Mouse (Mus musculus): ENCODE measurements around the gene Ghr. TPM values are rescaled to one million over a fixed set of nuclear protein-coding genes. Genes with fewer than 3 reads are reported as not detected.
A peak's percentile ranks its signal among the peaks of the same experiment; 100 is the strongest.

Ghr gene
- total RNA-seq, 1 experiment from 2014 or later = 55.4 TPM

DNA sequence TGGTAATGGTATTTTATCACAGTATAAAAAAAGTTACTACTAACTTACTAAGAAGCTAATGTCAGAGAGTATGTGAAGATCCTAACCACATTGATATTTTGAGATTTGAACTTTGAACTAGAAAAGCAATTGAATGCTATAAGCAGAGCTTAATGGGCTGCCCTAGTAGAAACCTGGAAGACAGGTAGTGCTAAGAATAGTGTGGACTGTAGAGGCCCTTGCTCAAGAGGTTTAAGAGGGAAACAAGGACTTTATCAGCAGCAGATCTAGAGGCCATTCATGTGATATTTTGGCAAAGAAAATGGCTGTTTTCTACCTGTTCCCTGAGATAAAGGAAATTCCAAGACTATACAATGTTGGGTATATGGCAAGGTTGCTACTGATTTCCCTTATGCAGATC lies 297.3 kb downstream of the Ghr start:
- DNase-seq = no peak

DNA sequence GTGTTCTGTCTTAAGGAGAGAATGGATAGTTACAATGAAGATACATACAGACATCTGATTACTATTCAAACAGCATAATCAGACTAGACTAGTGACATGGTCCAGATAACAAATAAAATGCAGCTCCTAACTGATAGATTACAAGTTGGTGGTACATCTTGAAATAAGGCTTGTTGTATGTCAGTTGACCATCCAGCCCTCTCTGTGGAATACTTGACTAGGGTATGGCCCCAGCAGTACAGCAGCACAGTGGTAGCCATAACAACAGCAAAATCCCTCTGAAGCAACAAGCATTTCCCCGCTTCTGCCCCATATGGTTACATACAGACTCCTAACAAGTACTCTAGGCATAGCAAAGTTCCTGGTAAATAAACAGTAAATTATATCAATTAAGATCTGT lies 301.6 kb downstream of the Ghr start:
- no peak for DNase-seq

DNA sequence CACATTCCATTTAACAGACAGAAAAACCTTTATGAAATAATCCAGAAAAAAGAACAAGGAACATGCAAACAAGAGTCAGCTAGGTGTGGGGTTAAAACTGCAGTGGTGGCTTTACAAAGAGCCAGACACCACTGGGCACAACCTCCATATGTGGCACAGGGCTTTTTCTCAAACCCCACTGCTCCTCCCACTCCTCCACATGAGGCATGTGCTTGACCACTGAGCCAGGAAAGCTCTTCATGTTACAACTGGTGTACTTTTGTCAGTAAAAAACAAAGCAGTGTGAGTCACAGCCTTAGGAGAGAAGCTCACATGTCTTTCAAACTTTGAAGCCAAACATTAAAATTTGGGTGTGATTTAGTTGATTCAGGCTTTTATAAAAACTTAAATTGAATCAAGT lies 302.1 kb downstream of the Ghr start:
- no peak for DNase-seq

DNA sequence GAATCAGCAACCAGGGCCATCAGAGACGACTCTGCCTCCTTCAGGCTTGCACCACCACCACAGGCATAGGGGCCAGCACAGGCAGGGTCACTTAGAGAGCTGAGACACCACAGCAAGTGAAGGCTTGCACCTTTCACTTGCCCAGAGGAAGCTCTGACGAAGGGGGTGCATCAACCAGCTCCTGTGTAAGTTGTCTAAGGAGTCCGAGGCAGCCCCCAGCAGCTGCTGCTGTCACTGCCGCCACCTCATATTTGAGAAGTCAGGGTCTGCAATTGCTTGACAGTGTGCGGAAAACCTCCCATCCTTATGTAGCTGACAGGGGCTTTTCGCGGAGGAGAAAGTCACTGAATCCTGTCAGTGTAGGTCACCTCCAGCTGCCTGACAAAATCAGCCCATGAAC lies 304.1 kb downstream of the Ghr start:
- DNase-seq = no peak

DNA sequence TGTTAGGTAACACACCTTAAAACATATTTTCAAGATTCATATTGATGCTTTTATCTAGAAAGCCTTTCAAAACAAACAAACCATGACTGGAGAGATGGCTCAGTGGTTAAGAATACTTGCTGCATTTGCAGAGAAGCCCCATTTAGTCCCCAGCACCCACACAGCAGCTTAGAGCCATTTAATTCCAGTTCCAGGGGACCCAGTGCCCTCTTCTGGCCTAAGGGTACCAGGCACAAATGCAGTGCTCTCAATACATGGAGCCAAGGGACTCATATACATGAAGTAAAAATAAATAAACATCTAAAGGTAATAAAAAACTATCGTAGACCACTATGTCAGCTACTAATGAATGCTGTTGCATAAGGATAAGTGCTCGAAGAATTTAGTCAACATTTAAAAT lies 305.9 kb downstream of the Ghr start:
- no peak for DNase-seq

DNA sequence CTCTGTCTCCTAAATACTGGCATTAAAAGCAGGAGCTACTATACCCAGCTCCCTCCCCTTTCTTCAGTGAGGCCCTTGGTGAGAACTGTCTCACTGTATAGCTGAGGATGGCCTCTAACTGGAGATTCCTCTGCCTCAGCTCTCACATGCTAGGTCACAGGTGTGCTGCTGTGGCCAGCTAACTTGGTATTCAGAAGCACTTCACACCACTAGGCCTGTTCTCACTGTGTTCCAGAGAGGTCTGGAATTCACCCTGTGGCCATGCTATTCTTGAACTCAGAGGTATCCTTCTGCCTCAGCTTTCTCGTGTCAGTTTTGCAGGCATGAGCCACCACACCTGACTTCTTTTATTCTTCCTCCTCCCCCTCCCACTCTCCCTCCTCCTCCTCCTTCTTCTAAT lies 310.1 kb downstream of the Ghr start:
- no peak for DNase-seq

DNA sequence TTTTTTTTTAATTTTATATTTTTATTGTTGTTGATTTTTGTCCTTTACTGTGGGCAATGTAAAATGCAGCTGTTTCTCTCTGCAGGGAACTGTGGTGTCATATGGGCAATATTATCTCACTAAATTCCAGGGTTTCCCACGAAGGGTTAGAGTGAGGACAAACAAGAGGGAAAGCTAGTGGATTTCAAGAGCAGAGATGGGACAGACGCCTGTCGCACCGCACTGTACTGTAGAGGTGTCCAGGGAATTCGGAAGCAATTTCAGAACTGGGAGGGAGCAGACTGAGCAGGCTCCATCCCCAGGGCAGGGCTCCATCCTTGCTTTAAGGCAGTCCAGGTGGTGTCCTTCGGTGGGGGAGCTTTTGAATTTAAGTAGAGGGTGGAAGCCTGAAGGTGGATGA lies 312.1 kb downstream of the Ghr start:
- peak; percentile 9 for DNase-seq

DNA sequence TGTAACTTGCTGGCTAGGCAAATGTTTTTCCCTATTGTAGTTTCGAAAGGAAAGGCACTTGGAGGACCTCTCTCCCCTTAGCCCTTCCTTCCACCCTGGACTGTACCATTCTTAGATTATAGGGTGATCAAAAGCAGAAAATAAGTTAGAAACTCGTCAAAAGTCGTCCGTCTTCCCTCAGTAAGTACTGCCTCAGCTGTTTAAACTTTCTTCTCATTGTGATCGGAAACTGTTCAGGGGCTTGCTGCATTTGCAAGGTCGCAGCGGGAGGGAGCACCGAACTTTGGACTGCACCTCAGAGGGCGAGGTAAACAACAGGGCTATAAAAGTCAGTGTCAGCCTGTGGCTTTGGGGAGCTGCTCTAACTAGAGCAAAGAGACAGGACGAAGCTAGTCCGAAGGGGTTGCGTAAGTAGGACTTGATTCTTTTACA lies 312.6 kb downstream of the Ghr start:
- peak; percentile 69 for DNase-seq

DNA sequence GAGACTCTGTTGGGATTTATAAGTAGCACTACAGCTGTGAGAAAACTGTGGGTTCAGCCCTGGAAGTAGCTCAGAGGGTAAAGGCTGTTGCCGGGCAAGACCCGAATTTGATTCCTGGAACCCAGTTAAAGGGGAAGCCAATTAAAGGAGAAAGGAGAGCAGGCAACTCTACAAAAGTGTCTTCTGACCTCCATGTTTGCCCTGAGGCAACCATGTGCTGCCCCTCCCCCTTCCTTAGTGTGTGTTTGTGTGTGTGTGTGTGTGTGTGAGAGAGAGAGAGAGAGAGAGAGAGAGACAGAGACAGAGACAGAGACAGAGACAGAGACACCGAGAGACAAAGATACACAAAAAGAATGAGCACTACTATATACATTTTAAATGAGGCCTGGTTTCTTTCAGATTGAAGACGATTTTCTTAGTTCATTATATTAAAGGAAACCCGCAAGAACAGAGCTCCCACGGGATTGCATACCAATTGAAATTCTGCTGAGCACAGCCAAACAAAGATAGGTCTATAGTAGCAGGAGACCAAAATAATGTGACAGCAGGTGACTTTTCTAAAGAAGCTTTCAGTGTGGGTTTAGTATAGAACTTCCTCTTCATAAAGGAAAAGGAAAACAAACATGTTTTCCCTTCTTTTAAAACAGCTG lies 313.2 kb downstream of the Ghr start:
- DNase-seq = no peak

DNA sequence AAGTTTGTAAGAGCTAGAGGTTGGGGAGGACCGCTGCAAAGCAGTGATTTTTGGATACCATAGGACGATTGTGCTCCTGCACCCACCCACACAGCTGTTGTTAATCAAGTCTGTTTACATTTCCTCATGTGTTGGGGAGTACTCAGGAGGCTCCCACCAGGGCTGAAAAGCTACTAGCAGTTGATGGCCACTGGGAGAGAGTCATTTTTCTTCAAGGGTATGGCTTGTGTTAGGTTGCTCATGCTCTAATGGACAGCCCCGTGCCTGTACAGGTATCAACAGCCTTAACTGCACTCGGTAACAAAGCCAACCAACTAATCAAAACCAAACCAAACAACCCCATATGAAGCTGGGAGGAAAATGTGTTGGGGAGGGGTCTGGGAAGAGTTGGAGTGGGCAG lies 313.8 kb downstream of the Ghr start:
- DNase-seq = no peak

DNA sequence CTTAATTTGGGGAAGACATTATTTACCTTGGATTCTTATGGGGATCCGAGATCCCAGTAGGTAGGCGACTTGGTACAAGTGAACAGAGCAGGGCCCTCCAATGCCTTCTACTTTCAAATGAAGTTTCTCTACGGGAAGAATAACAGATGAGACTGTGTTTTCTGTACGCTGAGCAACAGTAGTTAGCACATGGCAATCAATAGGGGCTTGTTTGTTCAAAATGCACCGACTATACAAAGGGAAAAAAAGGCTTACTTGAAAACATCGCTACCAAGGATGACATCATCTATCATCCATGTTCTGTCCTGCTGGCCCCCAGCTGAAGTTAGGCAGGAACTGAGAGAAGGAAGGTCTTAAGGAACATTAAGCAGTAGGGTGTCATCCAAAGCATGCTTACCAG lies 315.0 kb downstream of the Ghr start, which contains the start of gene Selenop:
Selenop (plus strand) TSS at position 301 of the 400 bp plus-strand sequence.
- no peak for DNase-seq
